Mouse (Mus musculus) hindbrain, embryonic 14.5 days (tissue): ENCODE results near the gene Plaur. TPM values are rescaled to one million over a fixed set of nuclear protein-coding genes. Genes with fewer than 3 reads are reported as not detected.

Source experiments
- polyA plus RNA-seq: library from polyadenylated mRNA; unstranded; fragments of >200 nt; fragmentation: Nextera tagmentation; extraction: Ambion mirVana; gene quantifications from 2 replicates; pipeline ENCODE4 v1.2.1, GENCODE M21; 2014

The Plaur gene
- polyA plus RNA-seq, 1 experiment from 2014 or later: 1.6 TPM

Other genes with a start within 250 kb of the Plaur start
- gene Zfp109, start 224.9 kb upstream of the Plaur start, polyA plus RNA-seq: 2.9 and 3.9 TPM in 2 replicates
- gene Zfp108, start 207.7 kb upstream of the Plaur start, polyA plus RNA-seq: 7.1 TPM in 2 replicates
- 8.1 and 9.5 TPM in 2 replicates for gene Zfp93, start 192.1 kb upstream of the Plaur start, polyA plus RNA-seq
- gene Zfp61, start 161.3 kb upstream of the Plaur start, polyA plus RNA-seq: 33.5 and 34.0 TPM in 2 replicates
- 19.6 and 20.9 TPM in 2 replicates for gene Zfp94, start 145.8 kb upstream of the Plaur start, polyA plus RNA-seq
- gene Tescl, start 128.5 kb upstream of the Plaur start, polyA plus RNA-seq: 0.31 TPM in 1 of 2 replicates, not detected in the other
- gene Lypd5, start 113.3 kb upstream of the Plaur start, polyA plus RNA-seq: not detected in 2 replicates
- gene Kcnn4, start 92.2 kb upstream of the Plaur start, polyA plus RNA-seq: 1.7 and 2.8 TPM in 2 replicates
- gene Smg9, start 62.9 kb upstream of the Plaur start, polyA plus RNA-seq: 30.1 and 30.3 TPM in 2 replicates
- gene Irgc1, start 10.2 kb upstream of the Plaur start, polyA plus RNA-seq: not detected in 2 replicates
- gene Cadm4, start 19.5 kb downstream of the Plaur start, polyA plus RNA-seq: 22.7 and 28.3 TPM in 2 replicates
- 181 and 201 TPM in 2 replicates for gene Zfp428, start 44.5 kb downstream of the Plaur start, polyA plus RNA-seq
- gene AC161166.1, start 50.0 kb downstream of the Plaur start, polyA plus RNA-seq: 0.65 and 0.98 TPM in 2 replicates
- gene Irgq, start 68.2 kb downstream of the Plaur start, polyA plus RNA-seq: 28.0 and 33.5 TPM in 2 replicates
- gene Pinlyp, start 83.6 kb downstream of the Plaur start, polyA plus RNA-seq: not detected in 2 replicates
- 47.4 and 52.3 TPM in 2 replicates for gene Xrcc1, start 83.8 kb downstream of the Plaur start, polyA plus RNA-seq
- 25.8 and 26.4 TPM in 2 replicates for gene Ethe1, start 125.1 kb downstream of the Plaur start, polyA plus RNA-seq
- gene Zfp575, start 125.2 kb downstream of the Plaur start, polyA plus RNA-seq: 10.3 and 11.4 TPM in 2 replicates
- gene Phldb3, start 148.3 kb downstream of the Plaur start, polyA plus RNA-seq: not detected in 2 replicates
- gene Lypd3, start 174.1 kb downstream of the Plaur start, polyA plus RNA-seq: 0.27 and 0.29 TPM in 2 replicates
- gene Tex101, start 214.2 kb downstream of the Plaur start, polyA plus RNA-seq: not detected in 2 replicates
- gene BC049730, start 246.8 kb downstream of the Plaur start, polyA plus RNA-seq: not detected in 2 replicates